Mouse (Mus musculus): ENCODE results near the gene Zbtb38.

Zbtb38 gene

DNA sequence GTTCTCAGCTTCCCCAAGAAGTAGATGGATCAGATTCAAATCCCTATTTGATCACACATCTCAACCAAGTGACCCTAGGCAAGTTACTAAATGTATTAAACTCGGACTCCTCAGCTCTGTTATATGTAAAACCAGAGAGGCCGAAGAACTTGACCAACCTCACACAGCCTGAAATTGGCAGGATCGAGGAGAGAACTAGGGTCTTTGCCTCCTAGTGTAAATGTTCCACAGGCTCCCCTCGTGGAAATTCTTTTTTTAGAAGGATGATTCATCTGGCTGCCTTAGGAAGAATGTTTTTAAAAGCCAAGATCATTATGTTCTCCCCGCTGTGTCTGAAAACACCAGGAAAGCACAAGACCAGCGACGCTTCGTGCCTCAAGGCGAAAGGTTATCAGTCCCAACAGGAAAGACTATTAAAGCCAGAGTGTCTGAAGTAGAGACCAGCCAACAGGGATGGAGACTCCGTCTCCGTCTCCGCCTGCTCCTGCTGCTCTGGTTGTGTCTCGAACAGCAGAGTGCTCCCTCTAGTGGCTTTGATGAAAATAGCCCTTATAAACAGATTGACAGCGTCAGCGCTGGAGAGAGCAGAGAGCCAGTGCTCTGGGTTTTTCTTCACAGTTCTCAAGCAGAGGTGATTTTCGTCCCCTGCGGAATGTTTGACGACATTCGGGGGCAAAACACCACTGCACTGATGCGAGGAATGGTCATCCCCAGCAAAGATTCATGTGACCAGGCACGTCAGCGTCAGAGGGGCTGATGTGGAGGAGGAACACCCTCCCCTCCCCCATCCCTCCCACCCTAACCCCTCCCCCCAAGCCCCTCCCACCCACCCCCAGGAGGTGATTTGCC is 6.3 kb upstream of the Zbtb38 start:
- peak; percentile 85 for DNase-seq (ENCODE audit: low spot score)

DNA sequence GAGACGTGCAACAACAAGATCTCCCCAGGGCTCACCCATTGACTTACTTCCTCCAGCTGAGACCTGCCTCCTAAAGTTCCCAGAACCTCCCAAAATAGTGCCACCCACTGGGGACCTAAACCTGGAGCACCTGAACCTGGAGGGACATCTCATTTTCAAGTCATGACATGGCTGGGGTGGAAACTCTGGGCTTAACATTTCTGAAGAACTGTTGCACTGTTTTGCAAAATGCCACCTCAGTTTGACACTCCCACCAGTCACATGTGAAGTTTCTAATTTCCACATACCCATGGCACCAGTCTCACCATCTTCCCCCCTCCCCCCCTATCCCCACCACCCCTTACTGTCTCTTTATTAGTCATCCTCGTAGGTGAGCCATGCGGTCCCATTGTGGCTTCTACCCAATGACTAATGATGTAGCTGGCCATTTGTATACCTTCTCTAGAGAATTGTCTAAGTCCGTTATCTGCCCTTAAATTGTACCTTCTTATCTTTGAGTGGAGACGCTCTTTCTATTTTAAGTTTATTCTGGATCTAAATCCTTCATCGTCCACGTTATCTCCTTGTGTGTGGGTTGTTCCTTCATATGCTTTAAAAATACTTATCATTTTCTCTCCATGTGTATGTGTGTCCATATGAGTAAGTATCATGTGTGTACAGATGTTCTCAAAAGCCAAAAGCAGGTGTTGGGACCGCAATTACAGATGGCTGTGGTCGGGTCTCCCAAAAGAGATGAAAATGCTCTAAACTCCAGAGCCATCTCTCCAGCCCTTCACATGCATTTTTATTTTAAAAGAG is 4.2 kb upstream of the Zbtb38 start:
- DNase-seq (ENCODE audit: low spot score): no peak

DNA sequence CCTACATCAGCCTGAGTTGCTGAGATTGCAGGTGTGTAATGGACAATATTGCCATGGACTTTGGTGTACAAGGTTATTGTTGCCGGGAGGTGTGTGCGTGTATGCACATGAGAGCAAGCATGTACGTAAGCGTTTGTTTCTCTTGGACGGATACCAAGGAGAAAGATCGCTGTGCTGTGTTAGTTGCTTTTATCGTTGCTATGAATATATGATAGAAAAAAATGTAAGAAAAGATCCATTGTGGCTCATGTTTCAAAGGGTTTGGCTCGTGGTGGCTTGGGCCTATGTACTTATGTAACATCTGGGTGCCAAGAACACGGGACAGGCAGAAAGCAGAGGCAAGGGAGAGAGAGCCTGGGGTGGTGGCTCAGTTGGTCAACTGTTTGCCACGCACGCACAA is 3.1 kb upstream of the Zbtb38 start:
- no peak for DNase-seq (ENCODE audit: low spot score)

DNA sequence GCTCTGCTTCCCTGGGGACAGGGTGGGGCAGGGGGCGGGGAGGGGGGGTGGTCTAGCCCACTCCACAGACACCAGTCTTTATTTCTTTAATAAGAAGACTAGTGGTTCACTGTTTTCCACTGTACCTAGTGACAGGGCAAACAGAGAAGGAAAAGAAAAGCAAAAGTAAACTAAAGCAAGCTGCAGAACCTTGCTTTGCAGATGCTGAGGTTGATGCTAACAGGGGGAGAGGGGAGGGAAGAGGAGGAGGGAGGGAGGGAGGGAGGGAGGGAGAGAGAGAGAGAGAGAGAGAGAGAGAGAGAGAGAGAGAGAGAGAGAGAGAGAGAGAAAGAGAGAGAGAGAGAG is 2.0 kb upstream of the Zbtb38 start:
- no peak for DNase-seq (ENCODE audit: low spot score)

DNA sequence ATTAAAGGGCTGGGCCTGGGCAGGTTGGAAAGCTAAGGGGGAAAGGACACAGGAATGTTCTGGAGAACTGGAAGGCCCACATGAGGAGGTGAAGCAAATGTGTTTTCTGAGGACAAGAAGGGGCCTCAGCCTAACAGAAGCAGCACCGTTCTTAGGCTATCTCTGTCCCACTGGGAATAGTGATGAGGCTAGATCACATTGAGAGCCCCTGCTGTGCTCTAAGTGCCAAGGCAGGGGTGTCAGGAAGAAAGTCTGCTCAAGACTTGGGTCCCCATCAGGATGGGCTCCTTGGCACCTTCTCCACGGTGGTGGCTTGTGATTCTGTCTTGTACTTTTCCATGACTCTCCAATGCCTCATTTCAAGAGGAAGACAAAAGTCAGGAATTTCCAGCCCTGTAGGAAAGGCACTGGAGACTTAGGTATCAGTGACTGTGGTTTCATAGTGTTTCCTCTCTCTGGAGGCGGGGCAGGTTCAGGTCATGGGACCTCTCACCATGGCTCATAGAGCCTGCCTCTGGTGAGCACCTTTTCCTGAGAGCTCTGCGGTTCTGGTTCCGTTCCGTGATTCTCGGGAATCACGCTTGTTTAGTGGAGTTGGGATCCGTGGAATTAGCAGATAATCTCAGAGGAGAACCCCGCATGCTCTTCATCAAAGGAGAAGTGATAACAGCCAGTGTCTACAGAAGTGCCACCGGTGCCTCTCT is 1.4 kb upstream of the Zbtb38 start:
- no peak for DNase-seq (ENCODE audit: low spot score)

DNA sequence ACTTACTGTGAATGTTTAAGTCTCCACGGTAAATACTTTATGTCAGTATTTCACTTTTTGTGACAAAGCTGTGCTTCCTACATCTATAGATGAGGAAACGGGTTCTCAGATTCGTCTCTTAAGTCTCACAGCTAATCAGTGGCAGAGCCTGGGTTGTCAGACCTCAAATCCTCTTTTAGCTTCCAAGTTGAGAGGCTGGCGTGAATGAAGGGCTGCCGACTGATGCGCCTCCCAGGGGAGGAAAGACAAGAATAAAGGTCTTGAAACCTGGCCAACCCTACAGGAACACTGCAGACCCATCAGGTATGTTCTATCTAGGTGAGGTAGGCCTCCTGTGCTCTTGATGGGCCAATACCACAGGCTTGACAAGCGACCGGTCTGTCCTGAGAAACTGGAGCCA is 761 bp upstream of the Zbtb38 start:
- DNase-seq (ENCODE audit: low spot score): no peak

DNA sequence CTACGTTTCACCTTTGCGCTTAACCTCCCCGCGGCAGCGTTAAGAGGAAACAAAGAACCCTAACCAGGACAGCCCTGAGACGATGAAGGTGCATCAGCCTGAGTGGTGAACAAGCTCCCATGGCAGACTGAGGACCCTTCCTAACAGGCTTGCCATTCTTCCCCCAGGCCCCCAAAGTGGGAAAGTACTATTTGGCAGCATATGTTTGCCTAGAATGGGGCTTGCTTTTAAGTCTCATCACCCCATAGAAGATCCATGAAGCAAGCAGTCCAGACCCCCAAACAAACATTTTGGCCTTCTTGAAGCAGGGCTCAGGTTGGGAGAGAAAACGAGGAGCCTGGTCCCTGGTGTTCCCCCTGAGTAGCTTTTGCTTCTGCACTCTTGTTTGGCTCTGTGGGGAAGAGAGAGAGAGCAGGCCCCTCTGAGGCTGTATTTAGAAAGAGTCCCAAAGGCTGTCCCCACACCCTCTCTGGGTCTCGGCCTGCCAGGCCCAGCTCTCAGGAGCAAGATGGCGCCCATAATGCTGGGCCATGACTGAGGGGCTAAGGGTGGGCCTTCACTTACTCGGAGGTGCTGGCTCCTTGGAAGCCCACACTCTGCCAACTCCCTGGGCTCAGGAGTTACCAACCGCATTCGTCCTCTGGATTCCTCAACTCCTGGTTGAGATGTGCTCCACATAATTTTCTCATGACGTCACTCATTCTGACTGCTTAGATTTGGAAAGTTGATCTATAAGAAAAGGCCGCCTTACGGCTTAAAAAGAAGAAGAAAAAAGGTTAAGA is 619 bp downstream of the Zbtb38 start:
- DNase-seq (ENCODE audit: low spot score): no peak

DNA sequence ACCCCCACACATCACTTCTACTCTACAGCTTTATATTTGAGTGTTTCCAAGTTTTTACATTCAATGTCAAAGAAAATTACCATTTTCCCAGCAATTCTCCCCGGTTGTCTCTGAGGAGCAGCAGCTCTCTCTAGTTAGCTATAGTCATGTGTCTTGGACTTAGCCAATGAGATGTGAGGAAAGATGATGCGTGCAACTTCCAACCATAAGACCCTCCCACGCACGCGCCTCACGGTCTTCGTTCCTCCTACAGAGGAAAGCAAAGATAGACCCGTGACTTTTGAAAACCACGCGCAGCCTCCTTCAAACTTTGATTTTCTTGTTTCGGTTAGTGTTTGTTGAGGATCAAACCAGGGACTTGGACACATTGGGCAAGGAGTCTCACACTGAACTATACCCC is 2.0 kb downstream of the Zbtb38 start:
- DNase-seq (ENCODE audit: low spot score): no peak

DNA sequence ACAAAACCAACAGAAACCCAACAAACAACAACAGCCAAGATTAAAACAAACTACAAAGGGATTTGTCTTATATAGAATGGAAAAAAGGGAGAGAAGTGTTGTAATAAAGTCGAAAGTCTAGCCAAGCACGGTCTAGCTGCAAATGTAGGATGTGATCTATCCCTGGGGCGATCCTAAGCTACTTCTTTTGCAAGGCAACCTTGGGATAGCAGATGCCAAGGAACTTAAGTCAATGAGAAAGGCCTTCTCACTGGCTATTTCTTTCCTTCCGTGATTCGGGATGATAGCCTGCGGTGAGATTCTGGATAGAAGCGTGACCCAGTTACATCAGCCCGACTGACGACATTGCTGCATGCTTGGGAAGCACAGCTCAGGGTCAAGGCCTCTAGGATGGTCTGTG is 6.1 kb downstream of the Zbtb38 start:
- DNase-seq (ENCODE audit: low spot score): no peak

DNA sequence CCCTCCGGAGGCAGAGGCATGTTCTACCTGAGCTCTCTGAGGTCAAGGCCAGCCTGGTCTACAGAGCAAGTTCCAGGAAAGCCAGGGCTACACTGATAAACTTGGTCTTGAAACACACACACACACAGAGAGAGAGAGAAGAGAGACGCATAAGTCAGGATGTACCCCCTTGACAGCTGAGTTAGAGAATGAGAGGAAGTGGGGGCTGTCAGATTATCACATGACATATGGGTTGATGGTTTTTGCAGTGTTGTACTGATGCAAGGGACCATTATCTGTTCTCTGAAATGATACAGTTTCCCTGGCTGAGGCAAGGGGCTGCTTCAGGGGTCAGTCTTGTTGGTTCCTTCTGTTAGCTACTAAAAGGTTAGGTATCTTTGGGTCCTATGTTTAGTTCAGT is 7.7 kb downstream of the Zbtb38 start:
- no peak for DNase-seq (ENCODE audit: low spot score)

DNA sequence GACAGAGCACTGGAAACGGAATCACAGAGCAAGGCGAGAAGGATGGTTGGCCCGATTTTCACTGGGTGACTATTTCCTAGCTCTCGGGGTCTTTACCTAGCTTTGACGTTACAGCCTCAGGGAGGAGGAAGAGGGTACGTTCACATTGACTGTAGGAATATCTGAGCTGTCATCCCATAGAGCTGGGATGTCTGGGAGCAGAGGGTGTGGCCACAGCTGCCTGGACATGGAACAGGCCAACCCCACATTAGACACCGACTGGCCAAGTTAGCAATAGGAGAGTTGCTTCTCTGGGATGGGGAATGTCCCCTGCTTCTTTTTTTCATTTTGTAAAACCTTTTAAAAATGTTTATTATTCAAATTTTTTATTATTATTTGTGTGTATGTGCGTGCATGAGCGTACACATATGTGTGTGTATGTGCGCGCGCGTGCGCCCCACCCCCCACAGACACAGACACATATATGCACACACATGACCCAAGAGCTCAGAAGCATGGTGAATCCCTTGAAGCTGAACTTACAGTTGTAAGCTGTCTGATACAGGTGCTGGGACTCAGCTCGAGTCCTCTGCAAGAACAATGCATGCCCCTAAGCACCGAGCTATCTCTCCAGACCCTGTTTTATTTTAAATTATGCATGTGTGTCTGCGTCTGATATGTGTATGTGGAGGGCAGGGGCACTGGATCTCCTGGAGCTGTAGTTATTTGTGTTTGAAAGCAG is 11.1 kb downstream of the Zbtb38 start:
- DNase-seq (ENCODE audit: low spot score): no peak

DNA sequence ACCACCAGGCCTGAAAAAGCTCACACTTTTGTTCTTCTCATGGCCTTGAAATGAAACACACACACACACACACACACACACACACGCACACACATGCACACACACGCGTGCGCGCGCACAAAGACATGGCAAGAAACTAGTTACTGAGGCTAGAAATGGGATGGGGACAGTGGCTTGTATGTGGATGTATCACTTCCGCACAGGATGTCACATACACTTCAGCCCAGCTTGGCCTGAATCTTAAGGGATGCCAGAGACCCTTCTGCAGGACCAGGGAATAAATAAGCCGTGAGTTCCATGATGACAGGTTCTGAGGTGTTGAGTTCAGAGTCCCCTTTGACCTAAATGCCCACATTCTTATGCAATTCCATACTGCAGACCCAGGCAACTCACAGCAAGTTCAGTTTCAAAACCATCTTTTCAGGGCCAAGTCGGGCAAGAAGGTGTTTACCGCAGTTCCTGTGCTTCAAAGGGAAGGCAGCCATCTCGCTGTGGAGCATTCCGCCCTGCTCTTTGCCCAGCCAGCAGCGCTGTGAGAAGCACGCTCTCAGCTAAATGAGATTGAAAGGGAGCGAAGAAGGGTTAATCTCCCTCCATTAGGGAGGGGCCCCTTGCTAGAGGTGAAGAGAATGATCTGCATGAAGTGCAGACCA is 11.8 kb downstream of the Zbtb38 start:
- DNase-seq (ENCODE audit: low spot score): no peak

DNA sequence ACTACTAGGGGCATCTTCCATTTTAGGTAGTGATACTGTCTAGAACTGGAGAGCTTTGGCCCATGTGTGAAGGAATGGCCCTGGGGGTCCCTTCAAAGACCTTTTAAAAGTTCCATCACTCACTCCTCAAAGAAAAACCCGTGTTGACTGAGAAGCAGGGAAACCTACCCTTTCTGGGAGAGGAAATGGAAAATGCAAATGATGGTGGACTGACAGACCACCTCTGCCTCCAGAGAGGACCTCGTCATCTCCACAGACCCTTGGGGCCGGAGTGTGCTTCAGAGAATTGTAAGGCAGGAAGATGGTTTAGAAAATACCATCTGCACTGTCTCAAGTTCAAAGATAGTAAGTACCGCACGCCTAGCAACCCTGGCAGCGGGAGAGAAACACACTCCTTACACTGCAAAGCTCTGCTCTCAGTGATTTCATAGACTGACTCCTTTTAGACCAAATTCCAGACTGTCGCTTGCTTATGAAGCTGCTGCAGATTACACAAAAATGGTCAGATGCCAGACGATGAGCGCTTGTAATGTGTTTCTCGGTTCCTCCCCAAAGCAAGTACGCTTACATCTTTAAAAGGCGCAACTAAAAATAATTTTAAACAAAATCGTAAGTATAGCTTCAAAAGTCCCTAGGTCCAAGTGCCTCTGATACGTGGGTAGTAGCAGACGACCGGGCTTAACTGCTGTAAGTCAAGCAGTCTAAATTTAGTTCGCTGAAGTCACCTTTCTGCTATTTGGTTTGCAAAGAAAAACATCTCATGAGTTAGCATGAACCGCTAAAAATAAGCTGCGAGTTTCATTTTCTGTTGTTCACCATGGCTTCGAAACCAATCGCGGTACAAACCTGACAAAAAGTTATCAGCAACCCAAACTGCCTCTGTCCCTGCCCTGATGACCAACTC is 12.6 kb downstream of the Zbtb38 start:
- no peak for DNase-seq (ENCODE audit: low spot score)

DNA sequence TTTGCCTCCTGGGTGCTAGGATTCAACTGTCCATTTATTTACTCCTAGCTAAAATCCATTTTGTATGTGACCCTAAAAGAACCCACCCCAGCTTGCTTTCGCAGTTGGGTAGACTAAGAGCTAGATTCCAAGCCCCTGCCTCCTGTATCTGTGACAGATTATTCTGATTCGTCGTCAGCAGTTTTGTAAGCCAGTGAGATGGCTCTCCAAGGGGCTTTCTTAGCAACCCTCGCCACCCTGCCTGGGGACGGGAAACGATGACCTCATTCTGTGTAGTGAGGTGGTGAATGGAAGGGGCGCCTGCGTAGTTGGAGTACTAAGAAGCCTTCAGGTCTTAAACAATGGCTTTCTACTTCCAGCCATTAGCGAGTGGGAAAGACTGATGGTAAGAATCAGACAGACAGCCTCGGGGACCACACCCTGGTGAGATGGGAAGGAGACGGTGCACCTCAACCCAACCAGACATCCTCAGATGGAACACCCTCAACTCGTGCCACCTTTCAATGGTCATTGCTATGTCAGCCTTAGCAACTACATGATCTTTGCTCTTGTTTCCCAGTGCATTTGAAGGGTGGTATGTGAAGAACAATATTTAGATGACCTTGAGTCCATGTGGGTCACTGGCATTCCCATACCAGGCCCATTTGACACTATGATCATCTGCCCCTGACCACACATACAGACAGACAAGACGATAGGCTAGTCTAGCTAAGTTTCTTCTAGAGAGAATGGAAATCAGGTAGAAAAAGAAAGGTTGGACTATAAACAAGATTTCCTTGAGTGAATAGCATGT is 13.9 kb downstream of the Zbtb38 start:
- DNase-seq (ENCODE audit: low spot score): no peak

DNA sequence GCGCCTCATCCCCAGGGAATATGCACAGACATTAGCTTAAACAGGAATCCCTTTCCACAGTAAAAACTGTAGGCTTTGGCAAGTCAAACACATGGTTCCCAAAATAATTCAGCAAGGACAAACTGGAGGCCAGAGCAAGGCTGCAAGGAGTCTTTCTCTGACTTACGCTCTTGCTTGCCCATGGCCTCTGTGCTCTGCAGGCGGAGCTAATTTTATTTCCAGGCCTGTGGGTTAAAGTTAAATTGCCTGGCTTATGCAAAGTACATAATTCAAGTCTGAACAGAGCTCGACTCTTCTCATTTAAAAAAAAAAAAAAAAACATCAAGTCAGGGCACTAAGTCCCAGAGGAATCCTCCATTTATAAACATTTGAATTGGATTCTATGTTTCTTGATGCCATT is 16.7 kb downstream of the Zbtb38 start:
- no peak for DNase-seq (ENCODE audit: low spot score)

DNA sequence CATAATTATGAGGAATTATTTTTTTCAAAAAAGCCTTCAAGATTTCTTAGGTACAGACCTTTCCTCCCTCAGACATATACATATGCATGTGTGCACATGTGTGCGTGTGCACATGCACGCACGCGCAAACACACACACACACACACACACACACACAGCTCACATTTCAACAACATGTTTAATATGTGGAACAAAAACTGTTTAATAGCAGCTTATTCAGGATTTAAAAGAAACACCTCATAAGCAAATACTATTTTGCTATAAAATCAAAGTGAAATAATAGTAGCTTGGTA is 19.3 kb downstream of the Zbtb38 start:
- DNase-seq (ENCODE audit: low spot score): no peak

DNA sequence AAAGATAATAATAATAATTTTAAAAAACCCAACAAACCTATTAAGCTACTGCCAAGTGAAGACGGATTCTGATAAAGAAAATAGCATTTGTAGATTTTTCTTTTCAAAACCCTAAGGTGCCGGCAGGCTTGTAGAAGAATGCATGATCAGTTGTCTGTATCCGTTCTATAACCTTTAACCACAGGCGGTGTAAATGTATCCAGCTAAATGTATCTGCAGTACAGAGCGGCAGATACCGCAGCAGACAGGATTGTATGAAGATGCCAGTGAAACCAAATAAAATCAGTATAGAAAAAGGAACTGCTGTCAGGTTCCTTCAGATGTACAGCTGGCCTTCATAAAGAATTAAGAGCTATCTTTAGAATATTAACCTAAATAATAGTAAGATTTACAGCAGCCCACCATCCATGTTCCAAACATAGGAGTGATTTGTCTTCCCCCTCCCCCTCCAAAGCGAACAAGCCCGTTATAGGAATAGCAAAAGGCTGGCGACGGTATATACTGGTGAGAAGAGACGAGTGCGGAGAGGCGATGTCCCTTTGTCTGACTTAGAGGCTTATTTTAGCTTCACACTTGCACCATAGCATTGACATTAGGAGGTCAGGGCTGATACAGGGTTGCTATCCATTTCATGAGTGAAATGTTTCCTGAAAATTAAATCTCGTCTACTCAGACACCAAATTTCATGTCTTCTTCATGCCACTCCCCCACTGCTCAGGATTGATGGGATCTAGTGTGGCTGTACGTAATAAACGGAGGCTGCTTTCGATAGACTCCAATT is 19.8 kb downstream of the Zbtb38 start:
- DNase-seq (ENCODE audit: low spot score): no peak

DNA sequence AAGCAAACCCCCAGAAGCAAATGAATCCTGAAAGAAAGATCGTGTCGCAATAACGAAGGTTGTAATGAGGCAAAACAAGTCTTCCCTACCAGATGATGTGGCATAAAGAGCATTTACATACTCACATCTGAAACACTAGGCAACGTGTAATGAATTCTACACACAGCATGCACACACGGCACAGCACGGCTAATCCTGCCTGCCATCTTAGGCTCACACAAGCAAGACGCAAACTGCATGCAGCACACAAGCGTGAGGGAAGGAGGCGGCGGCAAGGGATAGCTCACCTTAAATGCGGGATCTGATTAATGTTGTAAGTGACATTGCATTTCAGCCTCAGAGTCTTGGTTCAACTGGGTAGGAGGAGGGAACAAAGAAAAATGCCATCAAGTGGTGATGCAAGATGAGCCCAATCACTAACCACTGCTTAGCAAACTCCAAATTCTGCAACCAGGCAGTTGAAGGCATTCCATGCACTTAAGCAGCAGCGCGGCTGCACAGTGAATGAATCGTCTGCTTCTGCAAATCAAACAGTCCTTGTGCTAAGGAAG is 20.6 kb downstream of the Zbtb38 start:
- no peak for DNase-seq (ENCODE audit: low spot score)

Data from left cerebral cortex, adult 11 months (tissue).